Mouse (Mus musculus) c-Kit-positive CD71-positive TER-119-positive erythroid progenitor cells, embryonic 14.5 days (primary cell): ENCODE data around the gene Il31ra.

Source experiments
- DNase-seq: peaks from one replicate; pipeline ENCODE4 v3.0.0-alpha.2; 2013; ENCODE audit warnings: low spot score

Il31ra gene

GRCm38 (mm10) chr13:112560554-112561138 lies 33.5 kb downstream of the Il31ra start:
- no peak for DNase-seq

DNA sequence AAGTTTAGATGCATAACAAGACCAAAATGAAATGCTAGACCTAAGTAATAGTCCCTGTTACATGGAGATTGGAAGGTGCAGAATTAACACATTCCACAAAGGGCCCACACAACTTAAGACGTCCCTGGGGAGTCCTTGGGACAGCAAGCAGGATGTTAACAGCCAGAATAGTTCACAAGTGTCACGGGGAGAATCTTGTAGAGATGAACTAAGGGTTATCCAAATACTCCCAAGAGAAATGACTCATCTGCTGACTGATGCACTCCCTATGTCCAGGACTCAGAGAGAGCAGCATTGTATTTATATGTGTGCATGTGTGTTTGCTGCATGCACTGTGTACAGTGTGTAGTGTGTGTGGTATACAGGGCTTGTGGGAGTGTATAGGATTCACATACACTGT lies 37.7 kb downstream of the Il31ra start:
- DNase-seq: no peak

DNA sequence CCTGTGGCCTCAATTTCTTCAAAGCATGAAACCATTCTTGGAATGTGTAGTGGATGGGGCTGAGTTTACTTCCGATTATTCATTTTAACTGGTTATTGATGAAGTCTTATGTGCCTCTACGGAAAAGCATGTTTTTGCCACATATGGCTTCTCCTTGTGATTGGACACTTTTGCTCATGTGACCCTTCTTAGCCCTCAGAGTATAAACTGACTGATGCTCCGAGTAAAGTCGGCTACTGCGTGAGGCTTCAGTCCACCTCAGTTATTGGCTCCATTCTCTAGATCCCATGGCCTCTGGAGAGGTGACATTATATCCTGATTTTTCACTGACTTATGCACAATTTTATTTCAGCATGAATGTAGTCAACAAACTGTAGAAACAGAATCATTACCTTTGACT lies 40.9 kb downstream of the Il31ra start:
- no peak for DNase-seq

- DNase-seq: no peak
These were observed 42.3 kb downstream of the Il31ra start for GRCm38 (mm10) chr13:112551641-112552548.

DNA sequence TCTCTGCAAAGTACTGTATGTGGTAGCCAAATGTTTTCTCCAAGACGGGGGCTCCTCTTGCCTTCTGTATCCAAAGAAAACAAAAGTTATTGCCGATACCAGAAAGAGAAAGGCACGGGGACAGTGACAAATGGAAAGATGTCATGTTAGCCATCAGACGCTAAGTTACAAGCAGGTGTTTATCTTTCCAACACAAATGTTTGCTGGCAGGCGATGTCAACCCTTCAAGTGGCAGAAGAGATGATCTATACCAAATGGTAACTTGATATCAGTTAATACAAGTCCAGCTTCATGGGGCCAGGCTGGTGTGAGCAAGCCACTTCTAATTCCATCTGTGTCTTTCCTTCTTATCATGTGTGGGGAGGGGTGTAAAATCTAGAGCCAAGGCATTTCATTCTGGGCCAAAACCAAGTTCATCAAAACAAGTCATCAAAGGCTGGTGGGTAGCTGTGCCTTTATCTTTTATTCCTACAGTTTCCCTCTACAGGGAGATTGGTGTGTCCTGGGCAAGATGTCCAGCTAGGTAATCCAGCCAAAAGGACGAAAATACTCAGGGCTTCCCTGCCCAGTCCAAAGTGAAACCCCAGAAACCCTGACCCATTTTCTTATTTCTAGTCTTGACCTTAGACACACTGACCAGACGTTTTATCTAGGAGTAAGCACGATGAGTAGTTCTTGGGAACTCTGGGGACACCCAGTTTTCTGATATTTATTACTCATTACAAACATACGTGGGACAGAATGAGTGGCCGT lies 52.8 kb downstream of the Il31ra start:
- peak; percentile 7 for DNase-seq

DNA sequence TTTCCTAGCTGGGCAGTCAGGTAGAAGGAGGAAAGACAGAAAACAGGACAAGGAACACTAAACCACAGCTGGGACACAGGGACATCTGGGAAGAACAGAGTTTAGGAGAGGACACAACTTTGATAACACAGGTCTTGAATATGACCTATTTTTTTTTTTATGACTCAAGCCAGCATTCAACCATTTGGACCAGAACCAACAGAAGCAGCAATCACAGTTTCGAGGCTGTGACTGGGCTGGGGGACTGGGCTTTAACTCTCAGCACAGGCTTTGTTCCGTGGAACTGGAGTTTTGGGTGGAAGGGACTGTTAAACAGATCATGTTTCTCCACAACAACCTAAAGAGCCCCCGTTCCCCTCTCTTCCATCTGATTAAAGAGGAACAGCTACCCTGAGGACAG lies 53.5 kb downstream of the Il31ra start:
- no peak for DNase-seq

DNA sequence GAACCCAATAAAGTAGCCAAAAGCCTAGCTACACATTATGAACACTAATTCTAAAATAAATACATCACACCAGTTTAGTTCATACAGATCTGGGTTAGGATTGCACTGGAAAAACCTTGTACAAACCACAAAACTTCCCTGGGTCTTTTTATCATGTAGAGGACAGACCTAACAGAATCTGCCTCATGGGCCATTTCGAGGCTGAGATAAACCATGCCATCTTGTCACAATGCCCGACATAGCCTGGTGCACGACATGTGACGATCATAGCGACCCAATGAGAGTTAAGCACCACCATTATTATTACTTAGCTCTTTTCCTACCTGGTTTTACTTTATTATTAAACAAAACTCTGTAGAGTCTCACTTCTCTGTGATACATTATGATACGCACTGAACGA lies 57.1 kb downstream of the Il31ra start:
- no peak for DNase-seq

DNA sequence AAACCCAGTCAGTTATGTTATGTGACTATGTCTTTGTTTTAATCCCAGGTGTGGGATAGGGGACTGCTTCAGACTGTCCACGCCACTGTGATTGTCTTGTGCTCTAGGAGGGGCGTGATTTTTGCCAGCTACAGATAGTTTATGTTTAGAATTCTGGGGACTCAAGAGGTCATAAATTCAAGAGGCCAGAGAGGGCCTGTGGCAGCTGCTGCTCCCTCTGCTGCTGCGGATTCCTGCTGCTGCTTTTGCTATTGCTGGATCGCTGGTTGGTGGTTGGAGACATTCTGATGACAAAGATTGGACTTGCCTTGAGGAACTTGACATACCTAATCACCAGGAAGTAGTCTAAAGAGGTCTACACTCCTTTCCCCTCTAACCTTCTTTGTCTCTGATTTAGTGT lies 57.5 kb downstream of the Il31ra start:
- DNase-seq: no peak

- no peak for DNase-seq
These were observed 60.6 kb downstream of the Il31ra start for GRCm38 (mm10) chr13:112533556-112533955.

GRCm38 (mm10) chr13:112532235-112532634 lies 61.9 kb downstream of the Il31ra start:
- DNase-seq: no peak

- DNase-seq: peak; percentile 49
These were observed 64.3 kb downstream of the Il31ra start for GRCm38 (mm10) chr13:112529893-112530292.

- DNase-seq: no peak
These were observed 67.0 kb downstream of the Il31ra start for GRCm38 (mm10) chr13:112527186-112527585.

DNA sequence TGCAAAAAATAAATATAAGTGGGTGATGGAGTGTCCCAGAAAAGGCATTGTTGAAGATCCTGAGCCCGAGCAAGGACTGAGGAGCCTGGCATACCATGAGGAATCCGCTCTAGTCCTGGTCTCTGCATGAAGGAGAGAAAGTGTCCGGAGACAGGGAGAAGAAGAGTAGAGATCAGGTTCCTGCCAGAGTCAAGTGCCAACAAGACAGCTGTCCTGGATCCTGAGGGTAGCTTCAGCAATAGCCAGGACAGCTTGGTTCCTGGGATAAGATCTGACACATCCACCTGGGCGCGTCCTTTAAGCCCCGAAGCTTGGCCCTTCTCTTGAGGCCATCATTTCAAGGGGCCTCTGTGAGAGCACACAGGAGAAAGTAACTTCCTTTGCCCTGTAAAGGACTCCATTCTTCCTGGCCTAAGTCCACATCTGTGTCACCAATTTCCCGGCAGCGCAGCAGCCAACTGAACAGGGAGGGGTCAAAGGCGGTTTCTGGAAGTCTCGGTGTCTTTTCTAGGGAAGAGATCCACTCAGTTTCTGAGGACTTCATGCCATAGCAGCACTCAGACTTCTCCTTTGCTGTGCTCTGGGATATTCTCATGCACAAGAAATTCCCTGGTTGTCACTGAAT lies 70.7 kb downstream of the Il31ra start:
- DNase-seq: no peak

GRCm38 (mm10) chr13:112522896-112523295 lies 71.3 kb downstream of the Il31ra start:
- DNase-seq: no peak

GRCm38 (mm10) chr13:112522261-112522660 lies 71.9 kb downstream of the Il31ra start:
- no peak for DNase-seq

GRCm38 (mm10) chr13:112514546-112514945 lies 79.6 kb downstream of the Il31ra start:
- DNase-seq: no peak

- no peak for DNase-seq
These were observed 81.3 kb downstream of the Il31ra start for GRCm38 (mm10) chr13:112512824-112513223.

DNA sequence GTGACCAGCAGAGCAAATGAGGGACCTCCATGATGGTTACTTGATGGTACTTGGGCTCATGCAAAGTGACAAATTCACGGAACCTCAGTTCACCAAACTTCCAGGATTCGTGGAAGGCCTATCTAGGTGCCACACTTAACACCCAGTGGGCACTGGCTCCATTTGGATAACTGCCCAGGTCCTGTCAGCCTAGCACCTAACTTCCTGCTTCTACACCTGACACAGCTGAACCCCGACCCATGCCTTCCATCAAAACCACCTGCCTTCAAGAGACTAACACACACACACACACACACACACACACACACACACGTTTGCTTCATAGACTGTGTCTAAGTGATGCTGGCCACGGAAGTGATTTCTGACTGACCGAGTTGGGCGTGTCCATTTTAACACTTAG lies 82.3 kb downstream of the Il31ra start:
- DNase-seq: no peak

DNA sequence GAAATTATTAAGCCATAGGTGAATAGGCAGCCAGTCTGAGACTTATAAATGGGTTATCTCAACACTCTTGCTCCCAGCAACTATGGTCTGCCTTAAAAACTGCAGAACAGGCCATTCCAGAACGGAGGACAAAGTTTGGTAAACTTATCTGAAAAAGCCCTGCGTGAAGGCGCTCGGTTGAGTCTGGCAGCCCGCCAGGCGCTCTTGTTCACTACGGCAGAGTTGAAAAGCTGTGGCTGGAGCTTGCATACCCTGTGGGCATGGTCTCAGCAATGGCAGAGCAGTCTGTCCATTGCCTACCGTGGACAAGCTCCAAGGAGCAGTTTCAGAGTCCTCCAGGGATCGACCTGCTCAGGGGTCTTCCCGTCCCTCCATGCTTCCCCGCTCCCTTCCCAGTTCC lies 82.9 kb downstream of the Il31ra start:
- DNase-seq: no peak

GRCm38 (mm10) chr13:112510437-112511212 lies 83.5 kb downstream of the Il31ra start:
- DNase-seq: no peak

DNA sequence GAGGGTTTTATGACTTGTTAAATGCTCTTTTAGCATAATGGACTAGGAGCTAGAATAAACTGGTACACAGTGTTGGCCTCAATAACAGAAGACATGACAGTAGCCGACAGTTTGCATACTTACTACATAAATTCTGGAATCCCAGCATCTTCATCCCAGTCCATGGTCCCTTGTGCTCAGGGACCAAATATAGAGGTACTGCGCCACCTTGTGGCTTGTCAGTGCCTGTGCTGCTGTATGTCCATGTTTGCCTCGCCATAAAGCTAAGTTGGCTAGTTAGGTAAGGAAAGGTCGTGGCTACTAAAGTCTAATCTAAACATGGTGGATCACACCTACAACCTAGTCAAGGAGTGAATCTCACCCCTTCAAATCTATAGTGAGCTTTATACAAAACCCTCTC lies 84.7 kb downstream of the Il31ra start:
- DNase-seq: peak; percentile 51

GRCm38 (mm10) chr13:112508487-112508886 lies 85.7 kb downstream of the Il31ra start:
- DNase-seq: no peak
